ENCODE assay signal across 7 mouse cellular contexts in the genomic region with DNA sequence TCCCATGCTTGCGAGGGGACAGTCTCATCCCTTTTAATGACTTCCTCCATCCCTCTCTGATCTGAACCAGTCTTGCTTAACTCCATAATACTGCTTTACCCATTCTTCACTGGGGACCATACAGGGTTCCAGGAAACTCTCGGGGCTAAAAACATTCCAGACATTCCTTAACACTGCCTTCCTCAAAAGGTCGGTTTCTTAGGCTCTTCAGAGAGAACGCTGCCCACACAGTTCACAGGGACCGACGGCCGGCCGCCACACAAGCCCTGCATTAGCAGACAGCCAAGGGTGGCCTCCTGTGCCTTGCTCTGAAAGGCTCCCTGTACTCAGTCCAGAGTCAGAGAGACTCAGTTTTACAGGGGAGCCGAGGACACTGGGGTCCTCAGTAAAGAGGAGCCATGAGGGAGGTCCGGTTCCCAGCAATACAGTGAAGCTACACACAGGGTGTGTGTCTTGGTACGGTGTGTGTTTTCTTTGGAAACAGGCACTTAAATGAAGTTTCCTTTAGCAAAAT. TPM values are rescaled to one million over a fixed set of nuclear protein-coding genes. Genes with fewer than 3 reads are reported as not detected.
DNase-seq lines count a peak whose midpoint lies in the region; ATAC-seq and TF ChIP-seq lines count a peak whose summit lies in the region.

No protein-coding gene starts in this region.

- peak overlapping the region; percentile 41 for H3K4me2 ChIP-seq in heart, embryonic 14.5 days (ENCODE audit: low read length)

- DNase-seq in 3134 (ENCODE audit: extremely low read depth, insufficient read length, low spot score) (peak; percentile 53), ES-E14 (ENCODE audit: low read depth, low spot score) (peak; percentile 36)
- DNase-seq in kidney, postnatal 36 days = peak; percentile 18 to 21
- DNase-seq in ovary, postnatal 36 days (ENCODE audit: low spot score) = no peak
- DNase-seq in layer of hippocampus, adult 9-10 months (ENCODE audit: low spot score) = no peak
- no peak for DNase-seq in left cerebral cortex, postnatal 4 days

- no peaks in the 10 kb centered on the region for H3K27me3 ChIP-seq in heart, embryonic 14.5 days (ENCODE audit: control insufficient read depth, insufficient read depth, low read length)

- in situ Hi-C loops in ES-E14 (cut with MboI; ENCODE audit: low sequenced_read_pairs in 2 of 2, unreplicated experiment in 2 of 2) = no loop called here

- WGBS in heart, embryonic 14.5 days = 6% methylated on average over 11 of the region's 11 CpGs

- ATAC-seq in heart, embryonic 14.5 days (ENCODE audit: insufficient number of reproducible peaks, insufficient read depth, low FRiP score, low read depth) = peak; percentile 24; the same call in 1 of the 2 replicates

- peak overlapping the region; percentile 42; the same call in 1 of the 2 replicates for H3K27ac ChIP-seq in ES-E14 (ENCODE audit: insufficient read depth, low read depth, low read length, poor library complexity, severe bottlenecking)
- peak overlapping the region; percentile 82 to 83 for H3K27ac ChIP-seq in heart, embryonic 14.5 days (replicated peaks in 1 of 2; ENCODE audit: control insufficient read depth in 1 of 2, insufficient read depth in 1 of 2, low read depth in 2 of 2, low read length in 2 of 2)

- no peak overlapping the region for H3K9ac ChIP-seq in ES-E14 (ENCODE audit: insufficient read depth, low read depth, low read length, poor library complexity, severe bottlenecking)
- H3K9ac ChIP-seq in heart, embryonic 14.5 days (ENCODE audit: low read length) = peak overlapping the region; percentile 25; the same call in 1 of the 2 replicates

- no peaks in the 10 kb centered on the region for H3K4me1 ChIP-seq in ES-E14 (ENCODE audit: control insufficient read depth in 2 of 2, insufficient read depth in 2 of 2, low read length in 2 of 2, poor library complexity in 1 of 2)
- peaks cover 31 to 36% of the 10 kb centered on the region in 2 experiments for H3K4me1 ChIP-seq in heart, embryonic 14.5 days (ENCODE audit: control insufficient read depth in 2 of 2, insufficient read depth in 2 of 2, low read length in 2 of 2)

- H3K9me3 ChIP-seq in ES-E14 (ENCODE audit: control insufficient read depth, insufficient read depth, low read depth, low read length) = no peaks in the 10 kb centered on the region
- H3K9me3 ChIP-seq in heart, embryonic 14.5 days (ENCODE audit: control insufficient read depth, low read length) = no peaks in the 10 kb centered on the region

- no peak overlapping the region for H3K4me3 ChIP-seq in ES-E14 (ENCODE audit: insufficient read depth in 1 of 2, low read depth in 1 of 2, low read length in 2 of 2, poor library complexity in 1 of 2, severe bottlenecking in 1 of 2)
- no peak overlapping the region for H3K4me3 ChIP-seq in heart, embryonic 14.5 days (ENCODE audit: control insufficient read depth in 1 of 2, insufficient read depth in 1 of 2, low read depth in 1 of 2, low read length in 2 of 2)

- no peaks in the 10 kb centered on the region for H3K36me3 ChIP-seq in ES-E14 (ENCODE audit: control insufficient read depth, insufficient read depth, low read length, poor library complexity, severe bottlenecking)
- no peaks in the 10 kb centered on the region for H3K36me3 ChIP-seq in heart, embryonic 14.5 days (ENCODE audit: control insufficient read depth, insufficient read depth, low read length)

- intact Hi-C loops in left cerebral cortex, postnatal 4 days (cut with DNase I) = no loop called here

TF ChIP-seq in ES-E14, 5 proteins besides CTCF, POLR2A, EP300 and RAD21:
- no peak for TF ChIP-seq ZNF384 (IDR thresholded peaks at IDR 0.05; ENCODE audit: low read depth, low read length)
- no peak for TF ChIP-seq HCFC1 (IDR thresholded peaks at IDR 0.05; ENCODE audit: borderline replicate concordance, insufficient read depth, low read length)
- TF ChIP-seq ZC3H11A (IDR thresholded peaks at IDR 0.05; ENCODE audit: borderline replicate concordance, low read depth, low read length) = no peak
- no peak for TF ChIP-seq MAFK (IDR thresholded peaks at IDR 0.05; ENCODE audit: insufficient read depth, low read depth, low read length)
- no peak for TF ChIP-seq CHD2 (IDR thresholded peaks at IDR 0.05; ENCODE audit: low read depth, low read length)

RNA-seq across cellular contexts. Expression of gene Ccn1, which starts 53.7 kb away (rescaled TPM):
- 117 and 191 TPM in 2 replicates for total RNA-seq in ES-E14 (2012; rRNA removed)
- 29.4 and 42.7 TPM in 2 replicates for polyA plus RNA-seq in heart, embryonic 14.5 days (2014; fragmentation: Nextera tagmentation; extraction: Ambion mirVana)
- total RNA-seq in left cerebral cortex, postnatal 4 days (2021) = 1 to 10 TPM; 6.3 to 6.5 TPM

RNA-seq across cellular contexts. Expression of gene Ddah1, which starts 55.0 kb away (rescaled TPM):
- total RNA-seq in ES-E14 (2012; rRNA removed) = 11.2 and 15.5 TPM in 2 replicates
- 23.9 and 28.9 TPM in 2 replicates for polyA plus RNA-seq in heart, embryonic 14.5 days (2014; fragmentation: Nextera tagmentation; extraction: Ambion mirVana)
- total RNA-seq in left cerebral cortex, postnatal 4 days (2021) = 100 to 1,000 TPM in 1 of 2 experiments, 10 to 100 TPM in 1; 97.6 to 108 TPM

Comparison
In these comparisons a context has a peak if more than half of its experiments do, and no peak if none do; other contexts are left out.
1. DNase-seq: peak in 3134 (single experiment), ES-E14 (single experiment) and kidney, postnatal 36 days (2 of 2); none in ovary, postnatal 36 days (single experiment), layer of hippocampus, adult 9-10 months (single experiment) and left cerebral cortex, postnatal 4 days (single experiment).
2. RNA of gene Ccn1, which starts 53.7 kb away (total RNA-seq): 117 to 191 TPM in ES-E14; 6.3 to 6.5 TPM in left cerebral cortex, postnatal 4 days; every median in the first group is over 10 times any median in the second.